Mouse (Mus musculus) myocyte (in vitro differentiated cells): ENCODE data around the gene Tenm2.

ENCODE experiments used
- CEBPB ChIP-seq: IDR thresholded peaks from 2 replicates; pipeline ENCODE4 v1.6.1; 2011; ENCODE audit warnings: mild to moderate bottlenecking, moderate library complexity; ENCODE audit not compliant: poor library complexity, insufficient read depth, severe bottlenecking
- E2F4 ChIP-seq: IDR thresholded peaks from one replicate; pipeline ENCODE4 v1.6.1; 2011; ENCODE audit warnings: mild to moderate bottlenecking, control low read depth, moderate library complexity; ENCODE audit not compliant: insufficient read depth
- MAX ChIP-seq: IDR thresholded peaks from one replicate; pipeline ENCODE4 v1.6.1; 2011; ENCODE audit warnings: low read depth, mild to moderate bottlenecking, control low read depth
- MYOD1 ChIP-seq, 3 experiments: IDR thresholded peaks; one replicate each; pipeline ENCODE4 v1.6.1; 2011; ENCODE audit warnings: control low read depth in 2 of 3, low read depth in 2 of 3, mild to moderate bottlenecking in 2 of 3, moderate library complexity in 1 of 3; ENCODE audit not compliant: insufficient read length in 2 of 3, control insufficient read depth in 1 of 3
- MYOG ChIP-seq, 3 experiments: IDR thresholded peaks; one replicate each; pipeline ENCODE4 v1.6.1; 2011; ENCODE audit warnings: control low read depth in 2 of 3, low read depth in 2 of 3, mild to moderate bottlenecking in 2 of 3; ENCODE audit not compliant: insufficient read length in 2 of 3, control insufficient read depth in 1 of 3, insufficient read depth in 1 of 3
- POLR2A ChIP-seq: IDR thresholded peaks from one replicate; pipeline ENCODE4 v1.6.1; 2011; ENCODE audit warnings: low read depth, mild to moderate bottlenecking, control low read depth, moderate library complexity; ENCODE audit not compliant: insufficient read length
- POLR2AphosphoS2 ChIP-seq: IDR thresholded peaks from one replicate; pipeline ENCODE4 v1.6.1; 2011; ENCODE audit warnings: low read depth, control low read depth; ENCODE audit not compliant: insufficient read length
- SRF ChIP-seq: IDR thresholded peaks from one replicate; pipeline ENCODE4 v1.6.1; 2011; ENCODE audit warnings: low read depth; ENCODE audit not compliant: control insufficient read depth, insufficient read length
- TCF12 ChIP-seq: IDR thresholded peaks from one replicate; pipeline ENCODE4 v1.6.1; 2011; ENCODE audit warnings: mild to moderate bottlenecking, control low read depth; ENCODE audit not compliant: poor library complexity, insufficient read depth, severe bottlenecking
- TCF3 ChIP-seq: IDR thresholded peaks from one replicate; pipeline ENCODE4 v1.6.1; 2011; ENCODE audit warnings: low read depth, control low read depth; ENCODE audit not compliant: insufficient read length
- USF1 ChIP-seq: IDR thresholded peaks from one replicate; pipeline ENCODE4 v1.6.1; 2011; ENCODE audit warnings: low read depth, mild to moderate bottlenecking, control low read depth, moderate library complexity

DNA sequence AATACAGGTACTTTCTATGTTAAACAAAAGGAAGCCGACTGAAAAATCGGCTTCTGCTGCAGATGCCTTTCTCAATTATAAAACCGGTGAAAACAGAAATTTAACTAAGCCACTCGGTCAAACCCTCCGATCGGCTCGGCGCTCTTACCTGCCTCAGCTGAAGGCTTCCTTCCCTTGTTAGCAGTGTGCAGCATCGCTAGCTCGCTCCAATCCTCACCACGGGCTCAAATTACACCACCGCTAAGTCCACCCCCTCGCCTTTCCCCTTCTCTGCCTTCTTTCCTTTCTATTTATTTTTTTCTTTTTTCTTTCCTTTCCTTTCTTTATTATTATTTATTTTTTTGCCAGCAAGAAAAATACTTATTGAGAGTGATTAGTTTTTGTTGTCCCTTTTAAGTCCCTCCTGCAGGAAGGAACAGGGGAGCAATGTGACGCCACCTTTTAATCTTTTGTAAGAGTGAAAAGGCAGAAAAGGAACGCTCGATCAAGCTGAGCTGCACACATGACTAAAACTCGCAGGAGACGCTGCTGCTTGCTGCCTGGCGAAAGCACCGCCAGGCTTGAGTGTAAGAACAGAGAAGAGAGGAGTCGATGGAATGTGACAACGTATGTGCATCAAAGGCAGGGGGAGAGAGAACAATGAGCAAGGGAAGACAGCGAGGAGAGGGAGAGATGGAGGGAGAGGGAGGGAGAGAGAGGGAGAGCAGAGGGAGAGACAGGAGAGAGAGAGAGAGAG is 558.3 kb downstream of the Tenm2 start:
- no peak for TF ChIP-seq POLR2A
- no peak for TF ChIP-seq MYOG (IDR thresholded peaks at IDR 0.05; ENCODE audit: control insufficient read depth in 1 of 3, insufficient read depth in 1 of 3, insufficient read length in 2 of 3, low read depth in 2 of 3)
- TF ChIP-seq TCF3, result no peak
- no peak for TF ChIP-seq MYOD1 (IDR thresholded peaks at IDR 0.05; ENCODE audit: control insufficient read depth in 1 of 3, insufficient read length in 2 of 3, low read depth in 2 of 3)
- no peak for TF ChIP-seq TCF12
- no peak for TF ChIP-seq CEBPB
- TF ChIP-seq MAX, result no peak
- TF ChIP-seq USF1, result no peak
- TF ChIP-seq E2F4, result no peak
- TF ChIP-seq POLR2AphosphoS2, result no peak
- no peak for TF ChIP-seq SRF
